Mouse (Mus musculus) heart, embryonic 11.5 days (tissue): ENCODE measurements at regions not wholly inside any gene's neighbourhood (a gene's known extent, or its start where the extent isn't known, plus 50 kb on each side); places are given as distances from the start of the nearest gene placed in this dataset.

ENCODE experiments used
- ATAC-seq: fragments of 200-750 bp; cut with Nextera tagmentation; replicated peaks from 2 replicates; pipeline ENCODE4 v1.8.0; 2017; ENCODE audit warnings: moderate library complexity; ENCODE audit not compliant: insufficient number of reproducible peaks, low FRiP score, low TSS enrichment
- H3K27ac ChIP-seq: fragments of 300-500 bp; sonication (generic); 2 replicates; pipeline ENCODE4 v1.5.1; 2014; ENCODE audit warnings: mild to moderate bottlenecking, low read depth, low read length
- H3K27me3 ChIP-seq: fragments of 300-500 bp; sonication (generic); 2 replicates; pipeline ENCODE4 v1.6.1; 2014; ENCODE audit warnings: mild to moderate bottlenecking, low read length, mixed read lengths; ENCODE audit not compliant: control insufficient read depth, insufficient read depth
- H3K36me3 ChIP-seq: fragments of 300-500 bp; sonication (generic); 2 replicates; pipeline ENCODE4 v1.6.1; 2014; ENCODE audit warnings: mild to moderate bottlenecking, low read length, moderate library complexity, mixed read lengths; ENCODE audit not compliant: control insufficient read depth, insufficient read depth
- H3K4me1 ChIP-seq: fragments of 300-500 bp; sonication (generic); 2 replicates; pipeline ENCODE4 v1.6.1; 2014; ENCODE audit warnings: low read length; ENCODE audit not compliant: control insufficient read depth, insufficient read depth
- H3K4me2 ChIP-seq: fragments of 300-500 bp; sonication (generic); 2 replicates; pipeline ENCODE4 v1.6.1; 2014; ENCODE audit warnings: mild to moderate bottlenecking, moderate library complexity
- H3K4me3 ChIP-seq: fragments of 300-500 bp; sonication (generic); 2 replicates; pipeline ENCODE4 v1.5.1; 2014; ENCODE audit warnings: low read depth, low read length
- H3K9ac ChIP-seq: fragments of 300-500 bp; sonication (generic); 2 replicates; pipeline ENCODE4 v1.6.1; 2014; ENCODE audit warnings: mild to moderate bottlenecking, low read depth, low read length, moderate library complexity
- H3K9me3 ChIP-seq: fragments of 300-500 bp; sonication (generic); replicated peaks from 2 replicates; pipeline ENCODE4 v1.6.1; 2016; ENCODE audit warnings: low read length; ENCODE audit not compliant: control insufficient read depth
- WGBS: fragments of 180-500 bp; shearing (Covaris S2); extraction: QIAGEN DNeasy Blood & Tissue Kit; methylation state at CpG from one replicate; pipeline ENCODE4 v1.1.7; 2014; ENCODE audit not compliant: insufficient replicate concordance; 5-methylcytosine and 5-hydroxymethylcytosine counted together

DNA sequence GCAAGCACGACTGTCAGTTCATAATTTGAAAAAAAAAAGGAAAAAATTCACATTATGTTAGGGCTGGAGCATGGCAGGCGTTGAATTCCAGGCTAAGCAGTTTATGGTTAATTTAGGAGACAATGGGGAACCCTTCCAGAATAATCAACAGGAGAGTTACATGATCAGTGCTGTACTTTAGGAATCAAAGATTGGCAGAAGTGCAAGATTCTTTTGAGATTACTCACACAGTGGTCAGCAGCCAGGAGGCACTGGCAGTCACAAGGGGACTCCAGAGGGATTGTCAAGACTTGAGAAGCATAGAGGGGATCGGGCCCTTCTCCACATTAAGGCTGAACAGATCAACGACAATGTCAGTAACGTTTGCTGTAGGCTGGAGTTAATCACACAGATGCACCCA lies 142.8 kb downstream of the Sox3 start:
- Histone ChIP-seq H3K4me2 (no peak overlapping the region), H3K4me1 (no peaks in the 10 kb centered on the region), H3K27ac (no peak overlapping the region), H3K9ac (no peak overlapping the region), H3K36me3 (no peaks in the 10 kb centered on the region), H3K27me3 (no peaks in the 10 kb centered on the region), H3K9me3 (no peaks in the 10 kb centered on the region), H3K4me3 (no peak overlapping the region)
- 63% methylated on average over 5 of the region's 5 CpGs for WGBS
- ATAC-seq = no peak

DNA sequence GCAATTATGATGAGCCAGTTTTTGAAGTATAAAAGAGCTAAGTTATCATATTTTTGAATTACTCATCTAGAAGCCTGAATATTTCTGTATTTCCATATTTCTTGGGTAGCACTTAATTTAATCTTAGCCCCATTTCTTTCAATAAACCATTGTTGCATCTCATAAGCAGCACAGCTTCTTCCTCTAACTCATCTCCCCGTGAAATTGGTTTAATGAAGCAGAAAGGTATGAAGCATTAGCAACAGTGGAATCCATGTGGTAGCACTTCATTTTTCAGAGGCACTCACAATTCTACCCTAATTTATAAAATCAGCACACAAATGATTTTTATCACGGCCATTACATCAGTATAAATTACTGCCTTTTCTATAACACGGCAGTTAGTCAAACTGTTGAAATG lies 149.3 kb downstream of the Sox3 start:
- ATAC-seq = no peak
- WGBS = 76% methylated on average over 3 of the region's 3 CpGs
- no peaks in the 10 kb centered on the region for H3K36me3 ChIP-seq

DNA sequence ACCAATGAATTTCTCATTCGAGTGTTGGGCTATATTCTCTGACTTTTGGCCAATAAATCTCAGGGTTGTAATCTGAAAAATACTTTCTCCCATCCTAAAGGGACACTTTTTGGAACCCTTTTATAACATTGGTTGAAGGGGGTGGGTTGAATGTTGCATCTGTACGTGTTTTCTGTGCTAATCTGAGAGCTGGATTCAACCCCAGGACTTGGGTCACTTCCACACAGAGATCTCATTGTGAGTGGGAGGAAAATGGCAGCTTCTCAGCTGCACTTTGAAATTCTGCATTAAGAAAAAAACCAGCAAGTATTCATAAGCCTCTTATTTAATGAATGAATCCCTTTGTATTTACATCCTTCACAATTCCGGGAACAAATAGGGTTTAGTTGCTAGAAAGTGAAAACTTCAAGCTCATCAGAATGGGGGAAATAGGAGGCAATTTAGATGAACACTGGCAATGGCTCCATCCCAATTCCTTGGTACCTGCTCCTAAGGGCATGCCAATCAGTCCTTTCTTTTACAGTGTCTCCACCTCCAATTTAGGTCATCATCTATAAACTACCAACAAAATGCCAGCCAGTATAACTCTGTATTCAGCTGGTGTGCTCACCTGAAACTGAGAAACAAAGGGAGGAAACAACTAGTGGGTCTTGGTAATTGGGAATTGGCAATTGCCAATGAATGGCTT lies 150.1 kb downstream of the Sox3 start:
- H3K4me3 ChIP-seq = no peak overlapping the region
- ATAC-seq = no peak
- H3K36me3 ChIP-seq = no peaks in the 10 kb centered on the region
- H3K9ac ChIP-seq = no peak overlapping the region
- no peaks in the 10 kb centered on the region for H3K27me3 ChIP-seq
- H3K4me2 ChIP-seq = no peak overlapping the region
- no peak overlapping the region for H3K27ac ChIP-seq
- H3K4me1 ChIP-seq = no peaks in the 10 kb centered on the region
- no peaks in the 10 kb centered on the region for H3K9me3 ChIP-seq
- WGBS = 79% methylated on average over 3 of the region's 3 CpGs

More for the DNA sequence above, 149.3 kb downstream of the Sox3 start:
- Histone ChIP-seq H3K4me2 (no peak overlapping the region), H3K27ac (no peak overlapping the region), H3K9me3 (no peaks in the 10 kb centered on the region), H3K27me3 (no peaks in the 10 kb centered on the region), H3K9ac (no peak overlapping the region), H3K4me1 (no peaks in the 10 kb centered on the region), H3K4me3 (no peak overlapping the region)

DNA sequence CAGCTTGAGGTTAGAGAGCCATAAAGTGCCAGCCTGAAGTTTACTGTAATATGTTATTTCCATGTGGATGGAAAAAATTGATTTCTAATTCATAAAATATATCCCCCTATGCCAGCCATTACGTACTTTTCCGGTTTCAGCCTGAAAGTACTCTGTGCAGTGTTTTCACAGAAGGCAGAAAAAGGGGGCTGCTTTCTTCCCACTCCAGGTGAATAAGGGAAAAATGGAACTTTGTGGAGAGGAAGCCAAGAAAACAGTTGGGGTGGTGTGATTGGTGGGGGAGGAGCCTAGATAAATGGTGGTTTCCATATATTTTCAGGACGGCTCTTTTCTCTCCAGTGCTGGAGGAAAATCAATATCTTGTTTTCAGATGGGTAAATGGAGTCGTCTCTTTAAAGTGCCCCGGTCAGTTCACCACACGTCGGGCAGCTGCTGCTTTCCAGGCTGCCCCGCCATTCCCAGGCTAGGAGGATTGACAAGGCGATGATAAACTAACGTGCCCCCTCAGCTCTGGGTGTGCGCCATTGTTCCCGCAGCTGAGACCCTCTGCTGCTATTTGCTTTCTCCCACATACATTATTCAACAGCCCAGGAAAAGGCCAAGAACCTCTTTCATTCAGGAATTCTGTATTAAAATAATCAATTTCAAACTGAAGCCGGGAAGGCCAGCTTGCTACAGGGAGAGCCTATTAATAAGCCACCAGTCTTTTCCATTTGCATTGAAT lies 127.1 kb upstream of the Atp11c start:
- WGBS = 37% methylated on average over 13 of the region's 13 CpGs
- Histone ChIP-seq H3K27ac (no peak overlapping the region), H3K4me3 (no peak overlapping the region), H3K9ac (no peak overlapping the region), H3K4me1 (no peaks in the 10 kb centered on the region), H3K9me3 (no peaks in the 10 kb centered on the region), H3K27me3 (no peaks in the 10 kb centered on the region), H3K4me2 (no peak overlapping the region), H3K36me3 (no peaks in the 10 kb centered on the region)
- ATAC-seq = no peak

DNA sequence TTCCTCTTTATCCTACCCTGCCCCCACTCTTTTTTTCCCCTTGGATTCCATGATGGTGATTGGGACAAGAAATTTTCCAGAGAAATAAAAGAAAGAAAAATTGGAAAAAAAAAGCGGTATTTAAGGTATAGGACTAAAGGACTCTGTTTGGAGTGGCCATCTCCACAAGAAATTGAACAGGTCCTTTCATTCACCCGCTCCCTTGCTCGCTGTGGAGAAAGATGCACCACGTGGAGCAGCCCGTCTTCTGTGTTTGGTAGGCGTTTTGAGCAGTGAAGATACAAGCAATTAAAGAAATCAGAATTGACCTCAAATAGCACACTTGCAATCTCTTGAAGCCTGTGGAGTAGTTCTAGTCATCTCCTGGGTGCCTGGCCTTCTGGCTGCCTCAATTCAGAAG lies 126.3 kb upstream of the Atp11c start:
- peak overlapping the region; percentile 56 for H3K4me2 ChIP-seq
- no peaks in the 10 kb centered on the region for H3K27me3 ChIP-seq
- H3K36me3 ChIP-seq = no peaks in the 10 kb centered on the region
- no peaks in the 10 kb centered on the region for H3K4me1 ChIP-seq
- no peak overlapping the region for H3K9ac ChIP-seq
- no peak overlapping the region for H3K27ac ChIP-seq
- H3K9me3 ChIP-seq = no peaks in the 10 kb centered on the region
- WGBS = 34% methylated on average over 6 of the region's 6 CpGs
- 0 out of 2 replicates have a peak overlapping the region, but pooled peaks have one; percentile 22 for H3K4me3 ChIP-seq
- no peak for ATAC-seq

DNA sequence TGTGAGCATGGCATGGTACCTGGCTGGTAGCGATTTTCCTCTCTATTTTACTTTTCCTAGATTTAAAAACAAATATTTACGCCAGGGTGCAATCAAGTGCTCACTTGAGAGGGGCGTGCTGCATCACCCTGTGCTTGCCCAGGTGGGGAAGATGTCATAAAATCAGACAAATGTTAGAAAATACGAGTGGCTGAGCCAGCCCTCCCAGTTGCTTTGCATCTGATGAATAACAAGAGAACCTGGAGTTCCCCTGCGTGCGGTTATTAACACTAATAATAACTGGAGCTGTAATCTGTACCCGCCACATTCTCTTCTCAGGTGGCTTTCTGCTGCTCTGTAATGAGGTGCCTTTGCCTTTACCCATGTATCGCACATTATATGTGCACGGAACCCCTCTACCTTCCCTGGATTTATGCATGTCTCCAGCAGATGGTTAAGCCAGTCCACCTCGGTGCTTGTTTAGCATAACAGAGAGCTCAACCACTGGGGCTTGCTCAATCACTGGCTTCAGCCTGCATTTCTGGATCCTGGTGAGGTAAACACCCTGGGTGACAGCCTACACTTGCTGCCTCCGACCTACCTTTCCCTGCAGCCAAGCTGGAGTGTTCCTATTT lies 125.8 kb upstream of the Atp11c start:
- no peaks in the 10 kb centered on the region for H3K27me3 ChIP-seq
- peak overlapping the region; percentile 22; the same call in 1 of the 2 replicates for H3K4me3 ChIP-seq
- peak overlapping the region; percentile 56 for H3K4me2 ChIP-seq
- no peak overlapping the region for H3K27ac ChIP-seq
- H3K9me3 ChIP-seq = no peaks in the 10 kb centered on the region
- no peaks in the 10 kb centered on the region for H3K36me3 ChIP-seq
- no peaks in the 10 kb centered on the region for H3K4me1 ChIP-seq
- no peak for ATAC-seq
- no peak overlapping the region for H3K9ac ChIP-seq
- 18% methylated on average over 11 of the region's 11 CpGs for WGBS

DNA sequence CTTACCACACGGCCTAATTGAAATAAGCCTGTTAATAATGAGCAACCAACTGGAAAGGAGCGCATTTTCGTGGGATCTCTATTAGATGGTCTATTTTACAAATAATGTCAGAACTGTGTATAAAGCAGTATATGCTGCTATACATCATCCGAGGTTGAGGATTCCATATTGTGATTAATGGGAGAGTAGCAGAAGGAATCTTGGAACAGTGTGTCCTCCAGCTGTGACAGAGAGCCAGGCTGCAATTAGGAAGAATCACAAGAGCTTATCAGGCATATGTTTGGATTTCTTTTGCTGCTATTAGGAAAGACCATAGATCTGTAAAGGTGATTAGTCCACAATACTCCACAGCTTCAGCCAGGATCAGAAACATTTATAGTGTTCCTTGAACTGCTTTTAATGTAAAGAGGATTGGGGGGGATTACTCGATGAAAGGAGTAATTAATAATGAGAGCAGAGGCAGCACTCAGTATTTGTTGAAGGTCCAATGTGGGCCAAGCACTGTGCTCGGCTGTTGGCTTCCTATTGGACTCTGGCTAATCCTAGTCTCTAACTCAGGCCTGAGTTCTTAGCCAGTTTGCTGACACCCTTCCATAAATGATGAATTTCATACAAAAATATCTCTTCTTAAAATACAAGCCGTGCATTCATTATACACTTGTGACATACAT lies 88.7 kb upstream of the Atp11c start:
- WGBS = 77% methylated on average over 7 of the region's 7 CpGs
- H3K9me3 ChIP-seq = no peaks in the 10 kb centered on the region
- H3K4me2 ChIP-seq = no peak overlapping the region
- no peak overlapping the region for H3K27ac ChIP-seq
- H3K36me3 ChIP-seq = no peaks in the 10 kb centered on the region
- no peak for ATAC-seq
- H3K9ac ChIP-seq = no peak overlapping the region
- H3K4me1 ChIP-seq = no peaks in the 10 kb centered on the region
- no peak overlapping the region for H3K4me3 ChIP-seq
- no peaks in the 10 kb centered on the region for H3K27me3 ChIP-seq

DNA sequence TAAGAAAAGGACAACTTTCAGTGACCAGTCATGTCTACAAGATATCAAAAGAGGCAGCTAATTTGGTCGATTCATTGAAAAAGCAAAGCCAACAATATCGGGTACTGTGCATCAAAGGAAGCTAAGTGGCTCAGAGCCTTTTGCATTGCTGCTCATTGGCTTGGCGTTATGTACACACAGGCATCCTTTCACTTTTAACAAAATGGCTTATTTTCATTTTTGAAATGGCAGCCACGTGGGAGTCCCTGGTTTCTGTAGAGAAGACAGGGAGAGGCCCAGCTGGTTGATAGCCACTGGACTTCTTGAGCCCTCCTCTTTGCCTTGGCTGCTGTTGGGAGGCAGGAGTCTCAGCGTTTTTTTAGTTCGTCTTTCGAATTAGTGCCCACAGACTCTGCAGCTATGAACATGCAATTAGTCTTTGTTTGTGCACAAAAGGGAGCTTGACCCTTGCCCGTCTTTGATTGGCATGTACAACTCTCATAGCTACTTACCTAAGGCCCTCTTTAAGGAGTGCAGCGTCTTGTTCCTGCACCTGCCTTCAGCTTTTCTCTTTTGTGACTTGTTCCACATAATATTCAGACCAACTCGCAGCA lies 52.3 kb upstream of the Atp11c start:
- Histone ChIP-seq H3K4me3 (no peak overlapping the region), H3K36me3 (no peaks in the 10 kb centered on the region), H3K4me1 (no peaks in the 10 kb centered on the region), H3K9me3 (no peaks in the 10 kb centered on the region), H3K4me2 (no peak overlapping the region), H3K27me3 (no peaks in the 10 kb centered on the region), H3K9ac (no peak overlapping the region), H3K27ac (no peak overlapping the region)
- WGBS = 67% methylated on average over 10 of the region's 10 CpGs
- ATAC-seq = no peak
